Mouse (Mus musculus) NIH3T3 (cell line): ENCODE results near the gene Dgkq.
"Not testable (repeated sequence)": the region's sequence is repeated elsewhere in the genome, so short reads cannot be mapped to it uniquely, and the experiment has no call there.

ENCODE experiments used
- DNase-seq: peaks from one replicate; pipeline ENCODE4 v3.0.0-alpha.2; 2012; ENCODE audit warnings: low read depth

Gene Dgkq

DNA sequence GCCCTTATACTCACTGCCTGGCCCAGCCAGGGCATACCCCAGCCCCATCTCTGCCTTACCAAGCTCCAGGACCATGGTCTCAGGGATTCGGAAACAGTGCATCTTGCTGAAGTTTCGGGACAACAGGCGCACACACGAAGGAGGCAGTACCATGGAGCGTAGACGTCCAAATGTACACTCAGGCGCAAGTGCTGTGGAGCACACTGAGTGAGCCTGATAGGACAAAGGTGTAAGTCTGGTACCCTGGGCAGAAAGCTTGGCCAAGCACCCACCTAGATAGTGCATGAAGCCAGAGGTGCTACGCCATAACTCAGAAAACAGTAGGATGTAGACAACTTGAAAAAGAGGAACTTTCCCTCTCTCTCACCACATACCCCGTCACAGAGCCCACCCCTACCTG is 14.1 kb downstream of the Dgkq start:
- DNase-seq = no peak

DNA sequence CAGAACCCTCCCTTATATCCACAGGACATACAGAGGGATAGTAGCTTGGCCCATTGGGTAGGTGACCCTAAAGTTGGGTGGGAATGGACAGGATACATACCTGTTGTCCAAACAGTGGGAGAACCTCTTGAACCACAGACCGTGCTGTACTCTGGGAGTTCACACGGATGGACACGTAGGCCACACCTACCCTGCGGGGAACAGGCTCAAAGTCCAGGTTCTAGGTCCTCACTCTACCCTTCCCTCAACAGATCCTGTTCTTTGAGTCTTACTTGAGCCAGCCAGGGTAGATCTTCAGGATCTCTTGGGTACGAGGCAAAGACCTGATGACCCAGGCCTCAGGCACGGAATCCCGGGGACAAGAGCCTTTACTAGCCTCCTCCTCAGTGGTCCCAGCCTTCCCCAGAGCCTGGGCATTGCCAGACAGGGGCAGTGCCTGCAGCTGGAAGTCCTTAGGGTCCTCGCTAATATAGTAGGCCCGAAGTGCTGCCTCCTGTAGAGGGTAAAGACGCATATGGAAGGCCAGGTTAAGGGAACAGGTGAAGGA is 15.0 kb downstream of the Dgkq start:
- DNase-seq = no peak

DNA sequence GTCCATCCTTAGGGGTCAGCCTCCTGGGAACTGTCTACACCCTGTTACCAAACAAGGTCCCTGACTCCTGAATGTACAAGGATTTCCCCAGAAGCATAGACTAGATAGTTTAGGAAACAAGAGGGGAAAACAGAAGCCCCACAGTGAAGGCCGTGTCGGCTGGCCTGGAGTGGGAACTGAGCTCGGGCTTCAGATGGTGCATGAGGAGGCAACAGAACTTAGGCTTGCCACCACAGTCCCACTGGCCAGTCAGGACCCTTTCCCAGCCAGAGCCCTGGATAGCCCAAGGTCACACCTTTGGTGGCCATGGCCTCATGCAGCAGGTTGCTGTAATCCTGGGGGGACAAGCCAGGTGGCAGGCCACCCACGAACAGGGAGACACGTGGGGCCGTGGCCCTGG is 16.1 kb downstream of the Dgkq start:
- DNase-seq = no peak

DNA sequence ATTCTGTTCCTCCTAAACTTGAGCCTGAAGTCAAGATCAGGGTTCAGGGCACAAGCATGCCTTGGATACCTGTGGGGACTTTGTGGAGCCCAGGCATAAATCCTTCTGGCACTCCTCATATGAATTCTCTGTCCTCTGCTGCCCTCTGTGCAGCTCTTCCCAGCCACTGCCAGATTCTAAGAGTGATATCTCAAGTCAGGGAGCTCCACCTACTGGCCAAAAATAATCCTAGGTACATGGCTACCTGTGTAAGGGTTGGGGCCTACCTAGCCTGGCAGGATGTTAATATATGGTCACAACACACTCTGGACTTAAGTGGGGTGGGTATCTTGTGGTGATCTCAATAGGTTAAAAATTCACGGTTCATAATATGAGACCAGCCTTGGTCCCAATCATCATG is 17.6 kb downstream of the Dgkq start:
- peak; percentile 80 for DNase-seq

DNA sequence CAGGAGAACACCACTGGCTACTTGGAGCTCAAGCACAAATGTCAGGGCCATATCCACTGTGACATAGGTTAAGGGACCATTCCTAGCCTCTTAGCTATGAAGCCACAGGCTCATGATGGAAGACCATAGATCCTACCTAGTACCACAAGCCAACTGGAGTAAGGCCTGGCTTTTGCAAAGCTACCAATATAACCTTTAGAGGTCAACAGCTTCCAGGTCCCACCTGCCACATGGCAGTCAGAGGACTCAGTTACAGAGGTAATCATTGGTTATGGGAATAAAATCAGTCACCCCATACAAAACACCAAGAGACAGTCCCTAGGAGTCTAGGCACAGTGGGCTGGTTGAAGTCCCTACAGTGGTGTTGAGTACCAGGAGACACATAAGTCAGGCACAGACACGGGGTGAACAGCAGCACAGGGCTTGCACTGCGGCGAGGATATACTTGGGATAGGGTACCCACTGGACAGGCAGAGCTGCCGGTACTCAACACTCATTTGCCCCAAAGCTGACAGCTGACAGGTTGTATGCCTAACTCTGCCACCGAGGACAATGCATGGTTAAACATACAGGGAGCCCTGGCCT is 18.2 kb downstream of the Dgkq start:
- DNase-seq = no peak

DNA sequence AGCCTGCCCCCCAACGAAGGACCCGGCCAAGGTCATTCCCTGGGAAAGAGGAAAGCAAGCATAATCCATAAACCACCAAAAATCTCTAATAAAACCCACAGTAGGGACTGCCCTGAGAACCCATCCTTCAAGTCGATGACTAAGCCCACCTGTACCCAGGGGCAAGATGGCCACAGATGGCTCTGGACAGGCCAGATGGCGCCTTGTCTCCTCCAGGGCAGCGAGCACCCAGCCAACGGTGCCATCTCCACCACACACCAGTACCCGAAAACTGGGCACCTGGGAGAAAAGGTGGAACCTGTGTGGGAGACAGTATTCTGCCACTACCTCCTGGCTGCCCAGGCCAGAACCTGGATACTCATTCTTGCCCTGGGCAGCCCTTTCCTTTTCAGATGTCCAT is 19.1 kb downstream of the Dgkq start:
- DNase-seq = no peak

DNA sequence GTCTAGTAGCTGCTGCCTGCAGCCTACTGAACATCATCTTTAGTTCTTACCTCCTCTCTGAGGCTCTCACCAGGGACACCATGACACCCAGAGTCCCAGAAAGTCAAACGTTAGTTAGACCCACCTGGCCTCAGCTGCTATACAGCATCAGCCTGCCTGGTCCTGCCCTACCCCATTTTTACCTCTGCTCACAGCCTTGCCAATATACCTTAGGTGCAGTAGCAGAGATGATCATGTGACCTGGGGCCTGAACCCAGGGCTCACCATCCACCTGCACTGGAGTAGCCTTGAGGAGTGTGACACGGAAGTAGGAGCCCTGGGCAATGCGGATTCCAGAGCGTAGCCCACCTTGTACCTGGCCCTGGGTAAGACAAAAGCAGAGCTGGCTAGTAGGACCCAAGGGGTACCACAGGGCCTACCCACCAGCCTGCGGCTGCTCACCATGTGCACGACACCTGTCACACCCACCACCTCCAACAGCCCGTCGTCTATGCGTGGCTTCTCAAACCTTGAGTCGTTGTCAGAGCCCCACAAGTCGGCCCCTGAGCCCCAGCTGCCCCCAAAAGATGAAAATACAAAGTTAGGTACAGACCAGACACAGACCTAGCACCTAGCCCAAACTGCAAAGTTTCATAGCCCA is 20.4 kb downstream of the Dgkq start:
- no peak for DNase-seq

DNA sequence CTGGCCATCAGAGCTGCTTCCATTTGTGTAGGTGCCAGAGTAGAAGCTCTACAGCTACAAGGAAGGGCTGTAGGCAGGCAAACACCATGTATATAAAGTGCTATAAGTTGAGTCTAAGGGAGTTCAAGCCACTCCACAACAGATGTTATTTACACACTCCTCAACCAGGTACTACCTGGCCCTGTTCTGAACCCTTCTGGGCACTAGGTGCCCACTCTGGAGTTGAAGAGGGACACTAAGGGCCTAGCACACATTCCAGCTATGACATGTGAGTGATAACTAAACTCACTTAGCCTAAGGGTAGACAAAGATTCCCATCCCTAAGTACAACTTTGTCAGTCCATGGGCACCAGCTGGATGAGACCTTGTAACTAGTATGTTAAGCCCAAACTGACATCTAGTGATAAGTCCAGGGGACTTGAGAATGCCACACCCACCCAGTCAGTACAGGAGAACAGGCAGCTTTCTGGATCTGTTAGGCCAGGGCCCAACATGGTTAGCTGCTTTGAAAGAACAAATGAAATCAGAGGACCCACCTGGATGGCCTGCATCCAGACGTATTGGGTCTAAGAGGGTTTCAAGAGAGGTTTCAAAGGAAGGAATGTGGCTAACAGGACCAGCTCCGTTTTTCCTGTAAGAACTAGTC is 21.5 kb downstream of the Dgkq start:
- no peak for DNase-seq

DNA sequence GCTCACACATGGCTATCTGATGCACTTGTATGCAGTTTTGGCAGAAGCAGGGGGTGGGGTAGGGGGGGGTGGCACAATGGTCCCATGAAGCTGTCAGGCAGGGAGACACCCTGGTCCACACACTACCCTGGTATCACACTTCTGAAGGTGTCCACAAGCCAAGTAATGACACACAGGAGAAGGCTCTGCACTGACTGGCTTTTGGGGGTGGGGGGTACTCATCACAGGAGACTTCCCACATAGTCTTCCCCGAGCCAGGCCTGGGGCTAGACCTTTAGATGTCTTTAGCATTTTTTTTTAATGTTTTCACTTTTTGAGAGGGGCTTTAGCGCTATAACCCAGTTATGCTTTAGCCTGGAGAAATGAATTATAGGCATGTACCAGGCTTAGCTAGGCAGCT is 22.2 kb downstream of the Dgkq start:
- DNase-seq = no peak

DNA sequence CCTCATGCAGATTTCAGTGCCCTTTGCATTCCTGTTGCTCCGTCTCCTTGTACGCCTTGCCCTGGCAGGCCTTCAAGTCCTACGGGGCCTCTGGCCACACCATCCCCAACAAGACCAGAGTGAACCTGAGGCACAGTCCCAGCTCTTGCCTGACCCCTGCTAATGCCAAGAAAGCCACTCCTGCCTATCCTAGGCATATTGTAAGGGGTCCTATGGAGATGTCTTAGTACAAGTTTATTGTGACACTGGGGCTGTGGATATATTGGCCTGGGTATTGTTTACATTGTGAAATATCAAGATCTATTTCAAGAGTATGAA is 23.2 kb downstream of the Dgkq start:
- no peak for DNase-seq

DNA sequence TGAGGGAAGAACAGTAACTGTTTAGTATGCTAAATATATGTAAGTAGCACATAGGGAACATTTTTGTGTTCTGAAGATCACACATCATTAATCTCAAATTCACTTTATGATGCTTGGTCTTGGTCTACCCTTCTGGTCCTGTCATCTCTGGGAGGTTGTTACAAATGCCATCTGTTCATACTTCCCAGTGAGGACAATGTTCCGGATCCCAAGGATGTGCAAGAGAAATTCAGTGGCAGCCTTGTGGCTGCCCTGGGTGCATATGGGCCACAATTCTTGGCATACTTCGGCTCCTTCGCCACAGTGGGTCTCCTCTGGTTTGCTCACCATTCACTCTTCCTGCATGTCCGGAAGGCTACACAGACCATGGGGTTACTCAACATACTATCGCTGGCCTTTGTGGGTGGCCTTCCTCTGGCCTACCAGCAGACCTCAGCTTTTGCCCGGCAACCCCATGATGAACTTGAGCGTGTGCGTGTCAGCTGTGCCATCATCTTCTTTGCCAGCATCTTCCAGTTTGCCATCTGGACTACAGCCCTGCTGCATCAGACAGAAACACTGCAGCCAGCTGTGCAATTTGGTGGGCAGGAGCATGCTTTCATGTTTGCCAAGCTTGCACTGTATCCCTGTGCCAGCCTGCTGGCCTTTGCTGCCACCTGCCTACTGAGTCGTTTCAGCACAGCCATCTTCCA is 23.7 kb downstream of the Dgkq start:
- DNase-seq = no peak

DNA sequence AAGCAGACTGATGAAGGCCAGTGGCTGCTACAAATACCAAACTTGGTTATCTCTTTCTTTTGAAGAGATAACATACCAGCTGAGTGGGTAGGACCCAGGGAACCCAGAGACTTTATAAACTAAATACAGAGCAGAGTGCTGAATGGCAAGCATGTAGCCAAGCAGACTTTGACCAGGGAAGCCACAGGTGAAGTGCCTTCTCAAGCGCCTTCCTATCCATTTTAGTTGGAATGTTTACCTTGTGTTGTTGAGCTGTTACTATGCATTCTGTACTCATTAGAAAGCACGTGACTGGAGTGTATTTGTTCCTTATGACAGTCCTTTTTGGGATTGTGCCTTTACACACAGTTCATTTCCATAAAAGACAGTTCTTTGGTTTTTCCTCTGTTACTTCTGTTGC is 25.8 kb downstream of the Dgkq start:
- no peak for DNase-seq

DNA sequence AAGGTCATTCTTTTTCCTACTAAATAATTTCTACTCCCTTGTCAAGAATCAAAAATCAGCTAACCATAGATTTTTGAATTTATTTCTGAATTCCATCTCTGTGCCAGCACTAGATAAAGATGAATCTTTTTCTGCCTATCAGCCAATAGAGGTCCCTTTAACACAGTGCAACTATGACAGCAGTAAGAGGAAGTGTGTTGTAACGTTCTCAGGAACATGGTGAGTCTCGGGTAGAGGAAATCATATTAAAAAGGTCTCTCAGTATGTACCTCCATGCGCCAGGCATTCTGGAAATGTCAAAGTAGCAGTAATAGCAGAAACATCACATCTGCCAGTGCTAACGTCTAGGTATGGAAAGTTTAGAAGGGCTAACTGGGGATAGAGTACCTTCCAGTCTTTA is 33.3 kb downstream of the Dgkq start:
- no peak for DNase-seq

DNA sequence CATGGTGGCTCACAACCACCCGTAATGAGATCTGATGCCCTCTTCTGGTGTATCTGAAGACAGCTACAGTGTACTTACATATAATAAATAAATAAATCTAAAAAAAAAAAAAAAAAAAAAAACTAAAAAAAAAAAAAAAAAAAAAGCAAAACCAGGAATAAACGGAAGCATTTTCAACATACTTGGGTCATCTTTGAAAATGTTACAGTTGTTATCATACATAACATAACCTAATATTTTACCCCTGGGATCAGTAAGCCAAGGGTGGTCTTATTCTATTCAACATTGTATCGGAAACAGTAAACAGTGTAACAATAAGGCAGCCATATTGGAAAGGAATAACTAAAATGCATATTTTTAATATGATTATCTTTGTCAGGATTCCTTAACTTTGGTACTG is 35.4 kb downstream of the Dgkq start:
- DNase-seq = not testable (repeated sequence)

DNA sequence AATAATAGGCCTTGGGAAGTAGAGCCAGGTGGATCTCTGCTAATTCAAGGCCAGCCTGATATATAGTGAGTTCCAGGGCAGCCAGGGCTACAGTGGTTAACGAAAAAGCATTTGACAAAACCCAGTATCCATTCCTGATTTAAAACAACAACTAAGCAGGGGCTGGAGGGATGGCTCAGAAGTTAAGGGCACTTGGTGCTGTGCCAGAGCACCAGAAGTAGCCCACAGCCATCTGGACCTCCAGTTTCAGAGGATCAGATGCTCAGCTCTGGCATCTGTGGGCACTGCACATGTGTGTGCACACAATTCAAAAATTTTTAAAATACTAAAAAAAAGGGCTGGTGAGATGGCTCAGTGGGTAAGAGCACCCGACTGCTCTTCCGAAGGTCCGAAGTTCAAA is 35.8 kb downstream of the Dgkq start:
- no peak for DNase-seq

DNA sequence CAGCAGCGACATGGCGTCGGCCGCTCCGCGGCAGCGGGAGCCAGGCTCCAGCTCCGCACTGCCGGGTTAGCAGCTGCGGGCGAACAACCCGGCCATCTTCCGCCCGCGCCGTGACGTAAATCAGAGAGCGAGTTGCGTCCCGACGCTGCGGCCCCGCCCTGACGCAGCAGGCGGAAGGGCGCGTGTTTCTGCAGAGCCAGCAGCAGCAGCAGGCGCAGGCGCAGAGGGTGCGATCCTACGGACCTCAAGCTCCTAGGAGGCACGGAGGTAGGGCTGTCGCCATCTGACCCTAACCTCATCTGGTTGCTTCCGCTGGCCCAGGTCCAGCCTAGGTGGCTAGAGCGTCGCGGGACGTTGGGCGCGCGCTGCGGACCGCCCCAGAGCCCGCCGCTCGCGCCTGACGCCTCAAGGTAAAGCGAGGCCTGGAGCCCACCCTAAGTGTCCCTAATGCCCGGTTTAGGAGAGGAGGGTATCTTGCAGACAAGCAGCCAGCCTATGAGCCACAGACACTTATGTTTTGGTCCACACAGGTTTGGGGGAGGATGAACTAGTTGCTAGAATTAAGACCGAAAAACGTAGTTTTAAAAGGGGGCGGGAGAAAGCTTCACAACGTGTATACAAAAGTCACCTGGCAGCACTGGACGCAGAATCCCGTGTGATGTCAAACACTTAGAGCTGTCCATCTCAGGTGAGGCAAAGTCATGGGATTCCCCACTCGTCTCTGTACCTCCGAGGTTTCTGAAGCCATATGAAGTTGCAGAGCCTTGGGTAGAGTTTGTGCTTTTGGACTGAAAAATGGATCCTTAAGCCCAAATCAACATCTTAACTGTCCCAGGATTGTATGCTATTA is 39.6 kb downstream of the Dgkq start, which contains the start of the genes Gak and Tmem175:
Gene Gak (minus strand): TSS at position 122 of the 850 bp plus-strand sequence.
Gene Tmem175 (plus strand): TSS at position 137 of the 850 bp plus-strand sequence.
- DNase-seq = peak; percentile 96

DNA sequence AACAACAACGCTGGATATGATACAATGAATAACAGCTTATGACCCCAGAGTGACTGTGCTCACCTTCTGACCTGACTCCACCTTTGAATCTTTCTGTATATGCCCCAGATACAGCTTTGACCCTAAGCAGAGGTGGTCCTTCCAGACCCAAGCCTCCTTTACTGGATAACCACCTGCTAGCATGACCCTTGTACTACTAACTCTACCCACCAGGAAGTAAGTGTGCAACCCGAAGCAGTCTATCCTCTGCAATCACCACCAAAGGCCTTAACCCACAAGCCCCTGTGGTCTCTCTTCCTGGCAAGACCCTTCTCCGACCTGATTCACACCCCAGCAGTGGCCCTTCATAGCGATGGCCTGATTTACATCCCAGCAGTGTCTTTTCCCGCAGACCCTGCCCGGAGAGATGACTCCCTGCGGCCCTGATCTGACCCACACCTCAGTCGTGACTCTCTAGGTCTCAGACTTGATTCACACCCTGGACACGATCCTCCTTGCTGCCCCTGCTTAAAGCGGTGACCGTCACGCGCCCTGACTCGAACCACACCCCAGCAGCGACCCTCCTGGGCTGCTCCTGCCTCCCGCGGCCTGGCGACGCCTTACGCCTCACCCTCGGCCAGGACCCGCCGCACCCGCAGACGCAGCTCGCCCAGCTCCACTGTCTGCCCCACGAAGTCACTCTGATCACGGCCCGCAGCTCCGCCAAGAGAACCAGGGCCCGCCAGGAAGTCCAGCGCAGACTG is 40.4 kb downstream of the Dgkq start:
- peak; percentile 27 for DNase-seq

DNA sequence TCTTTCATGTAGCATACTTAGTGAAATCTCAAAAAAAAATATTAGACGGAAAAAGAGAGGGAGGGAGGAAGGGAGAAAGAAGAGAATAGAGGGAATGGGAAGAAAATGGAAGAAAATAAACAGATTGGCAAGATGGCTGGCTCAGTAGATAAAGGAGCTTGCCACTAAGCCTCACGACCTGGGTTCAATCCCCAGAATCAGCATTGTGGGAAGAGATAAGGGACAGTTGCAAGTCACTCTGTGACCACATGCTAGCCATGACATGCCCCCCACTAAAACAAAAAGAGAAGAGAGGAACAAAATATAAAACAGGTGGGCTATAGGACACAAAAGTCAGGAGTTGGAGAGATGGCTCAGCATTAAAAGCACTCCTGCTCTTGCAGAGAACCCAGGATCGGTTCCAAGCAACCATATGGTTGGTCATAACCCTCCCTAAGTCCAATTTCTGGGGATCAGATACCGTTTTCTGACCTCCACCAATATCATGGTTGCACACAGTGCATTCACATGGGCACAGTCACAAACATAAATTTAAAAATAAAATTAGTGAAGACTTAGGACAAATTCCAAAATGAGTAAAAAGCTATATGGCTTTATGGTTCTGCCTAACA is 43.3 kb downstream of the Dgkq start:
- no peak for DNase-seq

DNA sequence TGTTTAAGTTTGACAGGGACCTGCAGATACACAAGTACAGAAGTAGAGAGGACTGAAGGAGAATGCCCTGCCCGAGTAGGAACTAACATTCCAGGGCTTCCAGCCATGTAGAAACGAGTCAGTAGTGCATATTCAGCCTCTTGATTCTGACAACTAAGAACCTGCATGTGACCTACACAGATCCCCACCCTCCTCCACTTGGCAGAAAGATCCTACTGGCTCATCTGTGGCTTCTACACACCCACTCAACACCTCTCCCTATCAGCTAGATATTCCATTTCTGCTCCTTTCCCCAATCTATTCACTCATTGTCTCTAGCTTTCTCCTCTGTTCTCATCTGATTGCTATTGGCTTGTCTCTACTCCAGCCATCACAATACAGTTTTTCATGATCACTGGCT is 47.6 kb downstream of the Dgkq start:
- DNase-seq = no peak

DNA sequence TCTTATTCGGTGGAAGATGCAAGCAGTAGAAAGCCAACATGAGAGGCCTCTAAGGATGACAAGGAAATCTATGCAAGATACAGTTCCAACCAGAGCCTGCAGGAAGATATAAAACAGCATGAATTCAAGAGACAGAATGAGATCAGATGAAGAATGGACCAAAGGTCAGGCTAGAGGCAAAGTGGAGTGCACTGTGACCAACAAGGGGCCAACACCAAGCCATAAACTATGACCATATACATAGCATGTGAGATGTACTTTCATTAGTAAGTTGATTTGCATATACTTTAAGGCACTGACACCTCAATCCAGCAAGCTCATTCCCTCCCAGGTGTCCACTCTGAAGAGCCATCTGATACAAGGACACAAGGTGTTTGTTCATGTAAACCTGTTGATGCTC is 59.0 kb downstream of the Dgkq start:
- no peak for DNase-seq

DNA sequence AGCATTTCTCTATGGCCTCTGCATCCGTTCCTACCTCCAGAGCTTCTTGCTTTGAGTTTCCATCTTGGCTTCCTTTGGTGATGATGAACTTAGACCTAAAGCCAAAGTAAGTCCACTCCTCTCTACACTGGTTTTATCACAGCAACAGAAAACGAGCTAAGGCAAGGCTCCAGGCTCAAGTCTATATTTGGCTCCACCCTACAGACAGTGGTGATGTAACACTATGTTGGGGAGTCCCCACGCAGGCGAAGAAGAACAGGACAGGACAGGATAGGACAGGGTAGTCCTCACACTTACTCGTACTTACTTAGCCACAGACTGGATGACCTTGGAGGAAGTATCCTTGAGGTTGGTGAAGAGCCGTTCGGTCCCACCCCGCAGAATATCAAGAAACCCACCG is 66.9 kb downstream of the Dgkq start:
- no peak for DNase-seq
